Mouse (Mus musculus): ENCODE data around the gene Akna. TPM values are rescaled to one million over a fixed set of nuclear protein-coding genes. Genes with fewer than 3 reads are reported as not detected.

Gene Akna
- polyA plus RNA-seq, 1 experiment from 2014 or later: 10.6 TPM

DNA sequence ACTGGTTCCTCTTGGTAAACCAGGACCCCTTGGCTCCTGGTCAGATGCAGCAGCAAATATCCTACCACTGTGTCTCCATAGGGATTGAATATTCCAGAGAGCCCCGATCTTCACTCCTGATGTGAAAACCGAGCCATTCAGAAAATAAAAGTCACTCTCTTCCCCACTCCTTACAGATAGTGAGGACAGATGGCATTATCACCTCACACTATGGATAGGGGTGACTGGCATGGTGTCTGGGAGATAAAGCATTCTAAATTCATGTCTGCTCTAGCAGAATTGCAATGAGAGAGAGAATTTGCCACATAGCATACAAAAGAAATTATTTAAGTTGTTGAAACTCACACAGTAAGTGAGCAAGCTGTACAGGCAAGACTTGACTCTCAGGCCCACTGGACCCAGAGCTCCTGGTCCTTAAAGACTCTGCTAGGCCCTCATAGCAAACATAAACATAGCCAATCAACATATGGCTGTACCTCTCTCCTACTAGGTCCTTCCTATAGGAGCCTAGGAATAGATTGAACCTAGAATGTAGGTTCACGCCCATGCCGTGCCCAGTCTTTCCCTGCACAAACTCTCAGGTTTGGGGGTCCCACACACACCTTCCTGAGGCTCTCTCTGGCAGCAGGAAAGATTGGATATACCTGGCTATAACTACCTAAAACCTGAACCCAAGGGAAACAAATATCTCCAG is 20.3 kb downstream of the Akna start:
- Histone ChIP-seq H3K4me2 (ENCODE audit: low read depth, low read length) (no peak overlapping the region), H3K27me3 (ENCODE audit: control insufficient read depth, insufficient read depth, low read depth, low read length) (no peaks in the 10 kb centered on the region), H3K27ac (ENCODE audit: low read length) (no peak overlapping the region), H3K9me3 (ENCODE audit: control insufficient read depth, low read length) (no peaks in the 10 kb centered on the region), H3K4me3 (ENCODE audit: low read length) (no peak overlapping the region), H3K36me3 (ENCODE audit: control insufficient read depth, insufficient read depth, low read length) (peaks cover 36% of the 10 kb centered on the region), H3K4me1 (replicated peaks; ENCODE audit: control insufficient read depth, insufficient read depth, low read length) (no peaks in the 10 kb centered on the region), H3K9ac (ENCODE audit: low read length) (no peak overlapping the region)
- 93% methylated on average over 4 of the region's 4 CpGs for WGBS
- no peak for ATAC-seq (ENCODE audit: low read depth)

DNA sequence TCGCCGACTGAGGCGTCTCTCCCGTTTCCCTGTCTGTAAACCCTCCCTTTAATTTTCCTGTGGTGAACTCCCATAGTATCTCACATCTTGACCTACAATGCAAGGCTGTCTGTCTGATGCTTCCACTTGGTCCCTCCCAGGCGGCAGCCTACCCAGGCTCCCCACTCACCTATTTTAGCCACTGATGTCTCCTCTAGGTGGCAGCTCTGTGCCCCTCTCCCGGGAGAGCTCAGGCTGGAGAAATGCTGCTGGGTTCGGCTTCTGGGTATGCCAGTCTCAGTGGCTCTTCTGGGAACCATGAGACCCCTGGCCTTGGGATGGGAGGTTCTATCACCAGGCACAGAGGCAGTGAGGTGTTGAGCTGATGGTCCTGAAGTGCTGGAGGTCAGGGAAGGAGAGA is 25.7 kb downstream of the Akna start:
- H3K9me3 ChIP-seq (ENCODE audit: control insufficient read depth, low read length): no peaks in the 10 kb centered on the region
- WGBS: 67% methylated on average over 7 of the region's 7 CpGs
- H3K4me1 ChIP-seq (replicated peaks; ENCODE audit: control insufficient read depth, insufficient read depth, low read length): no peaks in the 10 kb centered on the region
- H3K27ac ChIP-seq (ENCODE audit: low read length): no peak overlapping the region
- no peak overlapping the region for H3K9ac ChIP-seq (ENCODE audit: low read length)
- ATAC-seq (ENCODE audit: low read depth): no peak
- H3K4me2 ChIP-seq (ENCODE audit: low read depth, low read length): no peak overlapping the region
- no peaks in the 10 kb centered on the region for H3K27me3 ChIP-seq (ENCODE audit: control insufficient read depth, insufficient read depth, low read depth, low read length)
- no peak overlapping the region for H3K4me3 ChIP-seq (ENCODE audit: low read length)
- peaks cover 58% of the 10 kb centered on the region for H3K36me3 ChIP-seq (ENCODE audit: control insufficient read depth, insufficient read depth, low read length)

DNA sequence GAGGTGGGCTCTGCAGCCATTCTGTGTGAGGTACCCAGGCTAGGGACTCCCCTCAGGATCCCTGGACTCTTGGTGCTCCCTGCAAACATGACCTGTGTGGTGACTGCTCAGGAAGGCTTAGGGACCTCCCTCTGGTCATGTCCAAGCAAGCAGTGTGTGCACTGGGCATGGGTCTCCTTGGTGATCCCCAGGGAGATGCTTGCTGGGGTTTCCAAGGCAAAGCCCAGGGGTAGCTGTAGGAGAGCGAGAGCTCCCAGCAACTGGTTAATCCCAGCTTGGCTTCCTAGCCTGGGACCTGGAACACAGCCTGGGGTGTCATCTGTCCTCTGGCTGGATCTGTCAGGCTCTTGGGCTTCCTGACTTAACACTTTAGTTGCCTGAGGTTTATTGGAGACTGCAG is 27.8 kb downstream of the Akna start:
- no peak overlapping the region for H3K27ac ChIP-seq (ENCODE audit: low read length)
- H3K4me1 ChIP-seq (replicated peaks; ENCODE audit: control insufficient read depth, insufficient read depth, low read length): no peaks in the 10 kb centered on the region
- 50% methylated on average over 1 of the region's 1 CpGs for WGBS

GRCm38 (mm10) chr4:63374331-63374730 is 28.8 kb downstream of the Akna start:
- H3K4me1 ChIP-seq (replicated peaks; ENCODE audit: control insufficient read depth, insufficient read depth, low read length): no peaks in the 10 kb centered on the region
- H3K4me2 ChIP-seq (ENCODE audit: low read depth, low read length): no peak overlapping the region
- no peaks in the 10 kb centered on the region for H3K9me3 ChIP-seq (ENCODE audit: control insufficient read depth, low read length)
- H3K27me3 ChIP-seq (ENCODE audit: control insufficient read depth, insufficient read depth, low read depth, low read length): no peaks in the 10 kb centered on the region
- no peak for ATAC-seq (ENCODE audit: low read depth)
- no peak overlapping the region for H3K9ac ChIP-seq (ENCODE audit: low read length)
- 82% methylated on average over 12 of the region's 12 CpGs for WGBS
- peaks cover 47% of the 10 kb centered on the region for H3K36me3 ChIP-seq (ENCODE audit: control insufficient read depth, insufficient read depth, low read length)
- H3K4me3 ChIP-seq (ENCODE audit: low read length): no peak overlapping the region
- no peak overlapping the region for H3K27ac ChIP-seq (ENCODE audit: low read length)

More for the DNA sequence above, 27.8 kb downstream of the Akna start:
- peaks cover 48% of the 10 kb centered on the region for H3K36me3 ChIP-seq (ENCODE audit: control insufficient read depth, insufficient read depth, low read length)
- H3K9ac ChIP-seq (ENCODE audit: low read length): 0 out of 2 replicates have a peak overlapping the region, but pooled peaks have one; percentile 5
- H3K4me3 ChIP-seq (ENCODE audit: low read length): no peak overlapping the region
- no peak overlapping the region for H3K4me2 ChIP-seq (ENCODE audit: low read depth, low read length)
- H3K27me3 ChIP-seq (ENCODE audit: control insufficient read depth, insufficient read depth, low read depth, low read length): no peaks in the 10 kb centered on the region
- H3K9me3 ChIP-seq (ENCODE audit: control insufficient read depth, low read length): no peaks in the 10 kb centered on the region
- peak; percentile 25; the same call in 1 of the 2 replicates for ATAC-seq (ENCODE audit: low read depth)

GRCm38 (mm10) chr4:63373404-63373803 is 29.8 kb downstream of the Akna start:
- Histone ChIP-seq H3K27me3 (ENCODE audit: control insufficient read depth, insufficient read depth, low read depth, low read length) (no peaks in the 10 kb centered on the region), H3K36me3 (ENCODE audit: control insufficient read depth, insufficient read depth, low read length) (peaks cover 48% of the 10 kb centered on the region), H3K4me3 (ENCODE audit: low read length) (no peak overlapping the region), H3K9ac (ENCODE audit: low read length) (no peak overlapping the region), H3K4me2 (ENCODE audit: low read depth, low read length) (no peak overlapping the region), H3K27ac (ENCODE audit: low read length) (no peak overlapping the region), H3K9me3 (ENCODE audit: control insufficient read depth, low read length) (no peaks in the 10 kb centered on the region), H3K4me1 (replicated peaks; ENCODE audit: control insufficient read depth, insufficient read depth, low read length) (no peaks in the 10 kb centered on the region)
- 89% methylated on average over 8 of the region's 8 CpGs for WGBS
- ATAC-seq (ENCODE audit: low read depth): no peak

GRCm38 (mm10) chr4:63371890-63372289 is 31.3 kb downstream of the Akna start:
- Histone ChIP-seq H3K4me2 (ENCODE audit: low read depth, low read length) (no peak overlapping the region), H3K27me3 (ENCODE audit: control insufficient read depth, insufficient read depth, low read depth, low read length) (no peaks in the 10 kb centered on the region), H3K4me3 (ENCODE audit: low read length) (no peak overlapping the region), H3K27ac (ENCODE audit: low read length) (no peak overlapping the region), H3K9ac (ENCODE audit: low read length) (no peak overlapping the region), H3K9me3 (ENCODE audit: control insufficient read depth, low read length) (no peaks in the 10 kb centered on the region), H3K4me1 (replicated peaks; ENCODE audit: control insufficient read depth, insufficient read depth, low read length) (no peaks in the 10 kb centered on the region), H3K36me3 (ENCODE audit: control insufficient read depth, insufficient read depth, low read length) (peaks cover 48% of the 10 kb centered on the region)
- WGBS: 58% methylated on average over 3 of the region's 3 CpGs
- ATAC-seq (ENCODE audit: low read depth): no peak

GRCm38 (mm10) chr4:63370897-63371296 is 32.3 kb downstream of the Akna start:
- no peak overlapping the region for H3K4me2 ChIP-seq (ENCODE audit: low read depth, low read length)
- no peak overlapping the region for H3K27ac ChIP-seq (ENCODE audit: low read length)
- 55% methylated on average over 7 of the region's 7 CpGs for WGBS
- no peaks in the 10 kb centered on the region for H3K9me3 ChIP-seq (ENCODE audit: control insufficient read depth, low read length)
- no peak overlapping the region for H3K4me3 ChIP-seq (ENCODE audit: low read length)
- H3K4me1 ChIP-seq (replicated peaks; ENCODE audit: control insufficient read depth, insufficient read depth, low read length): no peaks in the 10 kb centered on the region
- no peak overlapping the region for H3K9ac ChIP-seq (ENCODE audit: low read length)
- no peak for ATAC-seq (ENCODE audit: low read depth)
- peaks cover 40% of the 10 kb centered on the region for H3K36me3 ChIP-seq (ENCODE audit: control insufficient read depth, insufficient read depth, low read length)
- H3K27me3 ChIP-seq (ENCODE audit: control insufficient read depth, insufficient read depth, low read depth, low read length): no peaks in the 10 kb centered on the region

DNA sequence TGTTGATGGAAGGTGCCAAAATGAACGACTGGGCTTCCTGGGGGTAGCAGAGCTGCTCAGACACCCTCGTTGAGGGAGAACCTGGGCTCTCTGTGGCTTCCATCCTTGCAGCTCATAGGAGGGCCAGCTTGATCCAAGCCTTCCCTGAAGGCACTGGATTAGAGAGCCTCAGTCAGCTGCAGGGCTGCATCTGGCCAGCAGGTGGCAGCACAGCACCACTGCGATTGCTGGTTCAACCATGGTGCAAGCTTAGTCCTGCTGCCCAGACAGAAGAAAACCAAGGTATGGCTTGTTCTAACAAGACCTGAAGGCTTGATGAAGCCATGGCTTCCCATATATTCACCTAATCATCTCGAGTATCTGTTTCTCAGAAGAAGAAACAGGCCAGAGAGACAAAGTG is 34.6 kb downstream of the Akna start:
- Histone ChIP-seq H3K9ac (ENCODE audit: low read length) (no peak overlapping the region), H3K27me3 (ENCODE audit: control insufficient read depth, insufficient read depth, low read depth, low read length) (no peaks in the 10 kb centered on the region), H3K27ac (ENCODE audit: low read length) (no peak overlapping the region), H3K9me3 (ENCODE audit: control insufficient read depth, low read length) (no peaks in the 10 kb centered on the region), H3K36me3 (ENCODE audit: control insufficient read depth, insufficient read depth, low read length) (peaks cover 28% of the 10 kb centered on the region), H3K4me2 (ENCODE audit: low read depth, low read length) (no peak overlapping the region), H3K4me3 (ENCODE audit: low read length) (no peak overlapping the region), H3K4me1 (replicated peaks; ENCODE audit: control insufficient read depth, insufficient read depth, low read length) (no peaks in the 10 kb centered on the region)
- 20% methylated on average over 4 of the region's 4 CpGs for WGBS
- peak; percentile 58 for ATAC-seq (ENCODE audit: low read depth)

- Histone ChIP-seq H3K9ac (ENCODE audit: low read length) (no peak within 1 kb of the TSS), H3K4me1 (replicated peaks; ENCODE audit: control insufficient read depth, insufficient read depth, low read length) (no peaks in the 10 kb centered on the region), H3K36me3 (ENCODE audit: control insufficient read depth, insufficient read depth, low read length) (no peaks in the 10 kb centered on the region), H3K27ac (ENCODE audit: low read length) (no peak within 1 kb of the TSS), H3K9me3 (ENCODE audit: control insufficient read depth, low read length) (no peaks in the 10 kb centered on the region), H3K4me3 (ENCODE audit: low read length) (no peak within 1 kb of the TSS), H3K4me2 (ENCODE audit: low read depth, low read length) (no peak within 1 kb of the TSS), H3K27me3 (ENCODE audit: control insufficient read depth, insufficient read depth, low read depth, low read length) (no peaks in the 10 kb centered on the region)
- 76% methylated on average over 5 of the region's 5 CpGs for WGBS
- no peak for ATAC-seq (ENCODE audit: low read depth)
Observed at GRCm38 (mm10) chr4:63362150-63362549, 41.0 kb downstream of the Akna start, which contains the start of gene Orm2. TSS of gene Orm2 (plus strand) at chr4:63362449.

Data from lung, embryonic 16.5 days (tissue).